Comparison of ENCODE assay signal across 9 mouse cellular contexts in genomic region chr17:28022854-28023655, GRCm38 (mm10). TPM values are rescaled to one million over a fixed set of nuclear protein-coding genes. Genes with fewer than 3 reads are reported as not detected.
DNase-seq lines count a peak whose midpoint lies in the region; ATAC-seq lines count a peak whose summit lies in the region.
"Had no signal": no experiment of that assay in that cellular context is flagged by ENCODE, and none has a peak within 500 bp of the region (broad histone marks: within the 10 kb centered on the region; RNA-seq: fewer than 3 reads in every experiment).

No protein-coding gene starts in this region.

- H3K9me3 ChIP-seq in midbrain, embryonic 15.5 days, result no peaks in the 10 kb centered on the region
- H3K9me3 ChIP-seq in midbrain, embryonic 10.5 days (replicated peaks), result no peaks in the 10 kb centered on the region
- no peaks in the 10 kb centered on the region for H3K9me3 ChIP-seq in limb, embryonic 15.5 days
- H3K9me3 ChIP-seq: liver, embryonic 15.5 days had no signal

- H3K4me3 ChIP-seq in midbrain, embryonic 15.5 days, result no peak overlapping the region
- H3K4me3 ChIP-seq in midbrain, embryonic 10.5 days, result no peak overlapping the region
- H3K4me3 ChIP-seq in limb, embryonic 15.5 days, result no peak overlapping the region
- H3K4me3 ChIP-seq: liver, embryonic 15.5 days had no signal

- DNase-seq in cerebellum, adult 11-12 months, result peak; percentile 71
- no peak for DNase-seq in cerebellum, postnatal 4 days (ENCODE audit: low spot score in 2 of 2)
- no peak for DNase-seq in midbrain, embryonic 10.5 days (ENCODE audit: low spot score)
- peak; percentile 88 for DNase-seq in kidney, adult 9 months
- no peak for DNase-seq in retina, postnatal 1 day
- DNase-seq in ovary, postnatal 10 days (ENCODE audit: low spot score), result no peak

- H3K27ac ChIP-seq in midbrain, embryonic 15.5 days, result 0 out of 2 replicates have a peak overlapping the region, but pooled peaks have one; percentile 13
- H3K27ac ChIP-seq in midbrain, embryonic 10.5 days (replicated peaks), result no peak overlapping the region; the same call in 1 of the 2 replicates
- H3K27ac ChIP-seq in limb, embryonic 15.5 days, result peak overlapping the region; percentile 33; the same call in 1 of the 2 replicates
- H3K27ac ChIP-seq: liver, embryonic 15.5 days had no signal

- peaks cover 43% of the 10 kb centered on the region for H3K4me1 ChIP-seq in midbrain, embryonic 15.5 days
- peaks cover 63% of the 10 kb centered on the region for H3K4me1 ChIP-seq in midbrain, embryonic 10.5 days
- H3K4me1 ChIP-seq in limb, embryonic 15.5 days, result peaks cover 79% of the 10 kb centered on the region

- H3K36me3 ChIP-seq in midbrain, embryonic 15.5 days (replicated peaks), result no peaks in the 10 kb centered on the region
- H3K36me3 ChIP-seq in midbrain, embryonic 10.5 days, result peaks cover 5% of the 10 kb centered on the region; the same call in 1 of the 2 replicates
- 0 out of 2 replicates have a peak, but pooled peaks cover 5% of the 10 kb centered on the region for H3K36me3 ChIP-seq in limb, embryonic 15.5 days

- no peaks in the 10 kb centered on the region for H3K27me3 ChIP-seq in midbrain, embryonic 15.5 days (replicated peaks)
- H3K27me3 ChIP-seq in midbrain, embryonic 10.5 days (ENCODE audit: low read depth, poor library complexity, severe bottlenecking), result no peaks in the 10 kb centered on the region
- H3K27me3 ChIP-seq in limb, embryonic 15.5 days, result no peaks in the 10 kb centered on the region
- H3K27me3 ChIP-seq: liver, embryonic 15.5 days had no signal

- no peak overlapping the region for H3K4me2 ChIP-seq in midbrain, embryonic 15.5 days
- H3K4me2 ChIP-seq in limb, embryonic 15.5 days, result no peak overlapping the region
- H3K4me2 ChIP-seq: liver, embryonic 15.5 days had no signal

- 78% methylated on average over 22 of the region's 22 CpGs for WGBS in midbrain, embryonic 15.5 days
- WGBS in midbrain, embryonic 10.5 days, result 90% methylated on average over 22 of the region's 22 CpGs
- 77% methylated on average over 22 of the region's 22 CpGs for WGBS in limb, embryonic 15.5 days

- no peak for ATAC-seq in midbrain, embryonic 15.5 days (replicated peaks)
- ATAC-seq in limb, embryonic 15.5 days (ENCODE audit: insufficient number of reproducible peaks, low FRiP score, low TSS enrichment, low read depth), result no peak

- H3K9ac ChIP-seq in midbrain, embryonic 15.5 days, result no peak overlapping the region
- no peak overlapping the region for H3K9ac ChIP-seq in limb, embryonic 15.5 days
- H3K9ac ChIP-seq: liver, embryonic 15.5 days had no signal

RNA-seq across cellular contexts. Expression of gene Tcp11, which starts 57.4 kb away (rescaled TPM):
- polyA plus RNA-seq in midbrain, embryonic 15.5 days (2015; fragmentation: Nextera tagmentation; extraction: Ambion mirVana), result 1.9 and 2.2 TPM in 2 replicates
- 0.86 and 1.2 TPM in 2 replicates for polyA plus RNA-seq in midbrain, embryonic 10.5 days (2016; fragmentation: Nextera tagmentation; extraction: Ambion mirVana)
- polyA plus RNA-seq in limb, embryonic 15.5 days (2015; fragmentation: Nextera tagmentation; extraction: Ambion mirVana), result 1.5 TPM in 2 replicates

Comparison
In these comparisons a context has a peak if more than half of its experiments do, and no peak if none do; other contexts are left out.
1. DNase-seq: peak in cerebellum, adult 11-12 months (single experiment) and kidney, adult 9 months (single experiment); none in cerebellum, postnatal 4 days (0 of 2), midbrain, embryonic 10.5 days (single experiment), retina, postnatal 1 day (single experiment) and ovary, postnatal 10 days (single experiment).